Mouse (Mus musculus) lung, embryonic 15.5 days (tissue): ENCODE data around the gene Gm17545. TPM values are rescaled to one million over a fixed set of nuclear protein-coding genes. Genes with fewer than 3 reads are reported as not detected.

Experiments
- ATAC-seq: fragments of 200-750 bp; cut with Nextera tagmentation; 2 replicates; pipeline ENCODE4 v1.8.0; 2017; ENCODE audit warnings: moderate number of reproducible peaks, borderline replicate concordance; ENCODE audit not compliant: low FRiP score, low TSS enrichment; ENCODE audit errors: extremely low read depth
- H3K27ac ChIP-seq: fragments of 300-500 bp; sonication (generic); 2 replicates; pipeline ENCODE4 v1.5.1; 2015; ENCODE audit warnings: moderate library complexity, mild to moderate bottlenecking, inconsistent platforms
- H3K27me3 ChIP-seq: fragments of 300-500 bp; sonication (generic); 2 replicates; pipeline ENCODE4 v1.6.1; 2015; ENCODE audit warnings: inconsistent platforms
- H3K36me3 ChIP-seq: fragments of 300-500 bp; sonication (generic); 2 replicates; pipeline ENCODE4 v1.6.1; 2015; ENCODE audit warnings: inconsistent platforms
- H3K4me1 ChIP-seq: fragments of 300-500 bp; sonication (generic); 2 replicates; pipeline ENCODE4 v1.6.1; 2015; ENCODE audit warnings: inconsistent platforms
- H3K4me2 ChIP-seq: fragments of 300-500 bp; sonication (generic); 2 replicates; pipeline ENCODE4 v1.6.1; 2015; ENCODE audit warnings: inconsistent platforms, mild to moderate bottlenecking, moderate library complexity
- H3K4me3 ChIP-seq: fragments of 300-500 bp; sonication (generic); 2 replicates; pipeline ENCODE4 v1.5.1; 2015; ENCODE audit warnings: mild to moderate bottlenecking, inconsistent platforms
- H3K9ac ChIP-seq: fragments of 300-500 bp; sonication (generic); 2 replicates; pipeline ENCODE4 v1.6.1; 2015; ENCODE audit warnings: inconsistent platforms
- H3K9me3 ChIP-seq: fragments of 300-500 bp; sonication (generic); 2 replicates; pipeline ENCODE4 v1.6.1; 2016; ENCODE audit warnings: inconsistent platforms
- WGBS: fragments of 180-500 bp; shearing (Covaris S2); methylation state at CpG from one replicate; pipeline ENCODE4 v1.1.7; 2015; 5-methylcytosine and 5-hydroxymethylcytosine counted together
- polyA plus RNA-seq: library from polyadenylated mRNA; unstranded; fragments of >200 nt; fragmentation: Nextera tagmentation; extraction: Ambion mirVana; gene quantifications from 2 replicates; pipeline ENCODE4 v1.2.1, GENCODE M21; 2015

The Gm17545 gene
- polyA plus RNA-seq, 1 experiment from 2014 or later, result not detected

- Histone ChIP-seq H3K27me3 (no peaks in the 10 kb centered on the region), H3K9me3 (no peaks in the 10 kb centered on the region), H3K36me3 (no peaks in the 10 kb centered on the region), H3K4me3 (no peak overlapping the region), H3K4me1 (no peaks in the 10 kb centered on the region), H3K27ac (no peak overlapping the region), H3K9ac (no peak overlapping the region), H3K4me2 (no peak overlapping the region)
- ATAC-seq, result no peak
- WGBS, result 51% methylated on average over 2 of the region's 2 CpGs
Measured at GRCm38 (mm10) chr9:22502972-22503371, 48.9 kb downstream of the Gm17545 start.

GRCm38 (mm10) chr9:22503581-22503980, 49.5 kb downstream of the Gm17545 start:
- H3K4me3 ChIP-seq, result no peak overlapping the region
- H3K9me3 ChIP-seq, result no peaks in the 10 kb centered on the region
- no peak overlapping the region for H3K27ac ChIP-seq
- H3K36me3 ChIP-seq, result no peaks in the 10 kb centered on the region
- WGBS, result 74% methylated on average over 5 of the region's 5 CpGs
- no peaks in the 10 kb centered on the region for H3K4me1 ChIP-seq
- no peak overlapping the region for H3K9ac ChIP-seq
- no peaks in the 10 kb centered on the region for H3K27me3 ChIP-seq
- ATAC-seq, result no peak
- H3K4me2 ChIP-seq, result no peak overlapping the region

- Histone ChIP-seq H3K4me3 (no peak overlapping the region), H3K9ac (no peak overlapping the region), H3K36me3 (no peaks in the 10 kb centered on the region), H3K27ac (no peak overlapping the region), H3K9me3 (no peaks in the 10 kb centered on the region), H3K4me1 (no peaks in the 10 kb centered on the region), H3K4me2 (no peak overlapping the region), H3K27me3 (no peaks in the 10 kb centered on the region)
- ATAC-seq, result no peak
- 73% methylated on average over 2 of the region's 2 CpGs for WGBS
Measured at GRCm38 (mm10) chr9:22505574-22505973, 51.5 kb downstream of the Gm17545 start.

Other genes starting within 250 kb of the Gm17545 start
- gene Zfp809, start 228.6 kb upstream of the Gm17545 start, polyA plus RNA-seq, result 20.1 and 24.7 TPM in 2 replicates
- gene Zfp599, start 194.4 kb upstream of the Gm17545 start, polyA plus RNA-seq, result 5.3 and 5.5 TPM in 2 replicates
- gene Zfp810, start 146.6 kb upstream of the Gm17545 start, polyA plus RNA-seq, result 22.0 and 22.3 TPM in 2 replicates
- 56.4 and 57.4 TPM in 2 replicates for gene Anln, start 65.1 kb upstream of the Gm17545 start, polyA plus RNA-seq
- 5.0 and 5.9 TPM in 2 replicates for gene 9530077C05Rik, start 42.8 kb upstream of the Gm17545 start, polyA plus RNA-seq
- 68.6 and 68.8 TPM in 2 replicates for gene Rp9, start 15.5 kb downstream of the Gm17545 start, polyA plus RNA-seq
- gene Bbs9, start 21.4 kb downstream of the Gm17545 start, polyA plus RNA-seq, result 13.5 and 14.7 TPM in 2 replicates